Mouse (Mus musculus) heart, embryonic 12.5 days (tissue): ENCODE results near the gene Tmem45b. TPM values are rescaled to one million over a fixed set of nuclear protein-coding genes. Genes with fewer than 3 reads are reported as not detected.
"Not testable (repeated sequence)": the region's sequence is repeated elsewhere in the genome, so short reads cannot be mapped to it uniquely, and the experiment has no call there.

ENCODE experiments used
- ATAC-seq: fragments of 200-750 bp; cut with Nextera tagmentation; 2 replicates; pipeline ENCODE4 v1.8.0; 2017; ENCODE audit warnings: moderate TSS enrichment, moderate library complexity; ENCODE audit not compliant: insufficient number of reproducible peaks, low FRiP score
- H3K27ac ChIP-seq: fragments of 300-500 bp; sonication (generic); 2 replicates; pipeline ENCODE4 v1.5.1; 2016; ENCODE audit warnings: mild to moderate bottlenecking, moderate library complexity; ENCODE audit not compliant: poor library complexity, severe bottlenecking
- H3K27me3 ChIP-seq: fragments of 300-500 bp; sonication (generic); replicated peaks from 2 replicates; pipeline ENCODE4 v1.6.1; 2016; ENCODE audit warnings: mild to moderate bottlenecking, moderate library complexity
- H3K36me3 ChIP-seq: fragments of 300-500 bp; sonication (generic); 2 replicates; pipeline ENCODE4 v1.6.1; 2016; ENCODE audit warnings: mild to moderate bottlenecking, moderate library complexity
- H3K4me1 ChIP-seq: fragments of 300-500 bp; sonication (generic); replicated peaks from 2 replicates; pipeline ENCODE4 v1.6.1; 2016; ENCODE audit warnings: mild to moderate bottlenecking
- H3K4me2 ChIP-seq: fragments of 300-500 bp; sonication (generic); 2 replicates; pipeline ENCODE4 v1.6.1; 2016; ENCODE audit warnings: mild to moderate bottlenecking, moderate library complexity
- H3K4me3 ChIP-seq: fragments of 300-500 bp; sonication (generic); 2 replicates; pipeline ENCODE4 v1.5.1; 2016; ENCODE audit warnings: mild to moderate bottlenecking
- H3K9ac ChIP-seq: fragments of 300-500 bp; sonication (generic); 2 replicates; pipeline ENCODE4 v1.6.1; 2016; ENCODE audit warnings: mild to moderate bottlenecking, moderate library complexity
- H3K9me3 ChIP-seq: fragments of 300-500 bp; sonication (generic); replicated peaks from 2 replicates; pipeline ENCODE4 v1.6.1; 2016; ENCODE audit warnings: mild to moderate bottlenecking, moderate library complexity
- WGBS: fragments of 180-500 bp; shearing (Covaris S2); methylation state at CpG from one replicate; pipeline ENCODE4 v1.1.7; 2016; 5-methylcytosine and 5-hydroxymethylcytosine counted together
- polyA plus RNA-seq: library from polyadenylated mRNA; unstranded; fragments of >200 nt; fragmentation: Nextera tagmentation; extraction: Ambion mirVana; gene quantifications from 2 replicates; pipeline ENCODE4 v1.2.1, GENCODE M21; 2016

Tmem45b gene
- polyA plus RNA-seq, result not detected in 2 replicates

DNA sequence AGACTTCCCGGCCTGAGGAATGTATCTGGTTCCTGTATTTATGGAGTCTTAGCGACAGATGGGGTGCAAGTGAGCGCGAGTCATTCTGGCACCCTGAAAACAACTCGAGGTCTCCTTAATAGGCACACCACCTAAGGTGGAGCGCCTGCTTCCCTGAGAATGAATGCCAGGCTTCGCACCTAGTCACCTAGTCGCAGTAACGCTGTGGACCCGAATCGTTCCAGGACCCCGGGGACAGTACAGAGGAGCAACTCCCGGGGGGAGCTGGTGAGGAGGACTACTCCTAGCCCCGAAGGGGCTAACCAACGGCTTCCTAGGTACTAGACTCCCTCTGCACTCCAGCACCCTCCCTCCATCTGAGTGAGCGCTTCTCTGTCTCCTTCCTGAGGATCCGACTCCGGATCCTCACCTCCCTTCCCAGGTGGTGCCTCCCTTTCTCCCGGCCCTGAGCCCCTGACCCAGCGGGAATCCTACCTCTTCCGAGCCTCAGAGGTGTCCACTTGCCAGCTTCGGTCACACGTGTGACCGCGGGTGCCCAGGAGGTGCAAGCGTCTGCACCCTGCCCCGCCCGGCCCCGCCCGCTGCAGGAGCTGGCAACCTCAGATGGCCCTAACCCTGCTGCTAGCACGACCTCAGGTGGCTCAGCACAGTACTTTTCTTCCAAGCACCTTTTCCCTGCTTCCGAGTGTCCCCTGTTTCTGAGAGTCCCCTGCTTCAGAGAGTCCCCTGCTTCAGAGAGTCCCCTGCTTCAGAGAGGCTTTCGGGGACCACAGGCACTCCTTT is at the start of gene Tmem45b:
Gene Tmem45b, minus strand, starts transcription at position 771 of the 783 bp plus-strand sequence.
- ATAC-seq, result peak; percentile 39; the same call in 1 of the 2 replicates
- Histone ChIP-seq H3K9me3 (no peaks in the 10 kb centered on the region), H3K4me1 (peaks cover 11% of the 10 kb centered on the region), H3K27me3 (peaks cover 36% of the 10 kb centered on the region), H3K4me3 (peak within 1 kb of the TSS; percentile 28), H3K4me2 (peak within 1 kb of the TSS; percentile 63), H3K9ac (0 out of 2 replicates have a peak within 1 kb of the TSS, but pooled peaks have one; percentile 21), H3K36me3 (no peaks in the 10 kb centered on the region), H3K27ac (no peak within 1 kb of the TSS)
- whole genome bisulfite sequencing, result 3% methylated on average over 33 of the region's 33 CpGs

DNA sequence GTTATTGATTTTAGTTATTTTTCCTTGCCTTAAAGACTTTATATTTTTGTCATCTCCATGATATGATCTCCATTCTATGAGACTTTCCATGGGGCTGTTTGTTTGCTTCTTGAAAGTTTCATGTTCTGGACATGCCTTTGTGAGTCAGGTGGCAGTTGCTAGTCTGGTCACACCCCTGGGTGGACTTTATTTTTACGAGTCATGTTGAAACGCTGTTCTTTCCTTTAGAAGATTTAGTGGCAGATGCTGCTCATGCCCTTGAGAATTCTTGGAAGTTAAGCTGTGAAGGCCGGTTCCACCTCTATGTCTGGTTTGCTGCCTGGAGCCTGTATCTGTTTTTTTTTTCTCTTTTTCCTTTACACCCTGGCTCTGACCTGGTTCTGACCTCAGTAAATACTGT is 43.9 kb upstream of the Tmem45b start:
- H3K36me3 ChIP-seq, result no peaks in the 10 kb centered on the region

GRCm38 (mm10) chr9:31501221-31501620 is 37.0 kb upstream of the Tmem45b start:
- WGBS, result 55% methylated on average over 1 of the region's 1 CpGs
- not testable (repeated sequence) for H3K36me3 ChIP-seq, H3K27me3 ChIP-seq

More for the DNA sequence above, 43.9 kb upstream of the Tmem45b start:
- H3K4me2 ChIP-seq, result no peak overlapping the region
- no peaks in the 10 kb centered on the region for H3K9me3 ChIP-seq
- H3K9ac ChIP-seq, result no peak overlapping the region
- H3K4me3 ChIP-seq, result no peak overlapping the region
- peaks cover 4% of the 10 kb centered on the region for H3K4me1 ChIP-seq
- no peak overlapping the region for H3K27ac ChIP-seq
- no peaks in the 10 kb centered on the region for H3K27me3 ChIP-seq
- WGBS, result 65% methylated on average over 3 of the region's 3 CpGs
- ATAC-seq, result no peak

GRCm38 (mm10) chr9:31463190-31463589 is 1.1 kb downstream of the Tmem45b start:
- H3K27ac ChIP-seq, result no peak overlapping the region
- H3K4me3 ChIP-seq, result peak overlapping the region; percentile 28
- H3K9me3 ChIP-seq, result no peaks in the 10 kb centered on the region
- peak overlapping the region; percentile 63 for H3K4me2 ChIP-seq
- H3K27me3 ChIP-seq, result peaks cover 36% of the 10 kb centered on the region
- H3K4me1 ChIP-seq, result peaks cover 11% of the 10 kb centered on the region
- no peak for ATAC-seq
- no peaks in the 10 kb centered on the region for H3K36me3 ChIP-seq
- WGBS, result 39% methylated on average over 9 of the region's 9 CpGs
- H3K9ac ChIP-seq, result no peak overlapping the region

More at GRCm38 (mm10) chr9:31501221-31501620, 37.0 kb upstream of the Tmem45b start:
- ATAC-seq, H3K9ac ChIP-seq, H3K4me1 ChIP-seq, H3K9me3 ChIP-seq, H3K4me2 ChIP-seq, H3K27ac ChIP-seq, H3K4me3 ChIP-seq: not testable (repeated sequence)

DNA sequence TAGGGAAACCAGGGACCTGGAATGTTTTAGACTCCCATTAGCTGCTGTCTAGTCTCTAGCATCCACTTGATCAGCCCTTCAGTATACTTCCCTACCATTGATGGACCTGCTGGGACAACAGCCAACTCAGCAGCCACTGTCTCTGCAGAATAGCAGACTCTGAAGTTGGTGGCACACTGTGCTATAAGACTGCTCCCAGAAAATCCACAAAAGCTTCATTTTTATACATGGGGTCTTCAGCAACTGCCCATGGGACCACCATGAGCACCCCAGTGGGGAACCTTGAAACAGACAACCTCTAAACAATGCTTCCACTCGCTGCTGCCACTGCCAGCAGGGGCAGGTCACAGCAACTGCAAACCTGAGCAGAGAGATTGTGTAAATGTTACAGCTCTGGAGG is 9.9 kb downstream of the Tmem45b start:
- H3K9ac ChIP-seq, result no peak overlapping the region
- H3K9me3 ChIP-seq, result no peaks in the 10 kb centered on the region
- no peaks in the 10 kb centered on the region for H3K27me3 ChIP-seq
- no peak overlapping the region for H3K4me3 ChIP-seq
- ATAC-seq, result no peak
- no peaks in the 10 kb centered on the region for H3K36me3 ChIP-seq
- H3K4me1 ChIP-seq, result no peaks in the 10 kb centered on the region
- no peak overlapping the region for H3K4me2 ChIP-seq
- 49% methylated on average over 1 of the region's 1 CpGs for WGBS
- no peak overlapping the region for H3K27ac ChIP-seq

GRCm38 (mm10) chr9:31452166-31452565 is 12.1 kb downstream of the Tmem45b start:
- Histone ChIP-seq H3K27ac (no peak overlapping the region), H3K4me1 (no peaks in the 10 kb centered on the region), H3K4me3 (no peak overlapping the region), H3K4me2 (no peak overlapping the region), H3K27me3 (no peaks in the 10 kb centered on the region), H3K36me3 (no peaks in the 10 kb centered on the region), H3K9me3 (no peaks in the 10 kb centered on the region), H3K9ac (no peak overlapping the region)
- WGBS, result 67% methylated on average over 10 of the region's 10 CpGs
- ATAC-seq, result no peak

- Histone ChIP-seq H3K4me2 (no peak overlapping the region), H3K27ac (no peak overlapping the region), H3K4me1 (no peaks in the 10 kb centered on the region; the same call in 1 of the 2 replicates), H3K9me3 (no peaks in the 10 kb centered on the region), H3K4me3 (no peak overlapping the region), H3K27me3 (no peaks in the 10 kb centered on the region), H3K9ac (no peak overlapping the region), H3K36me3 (no peaks in the 10 kb centered on the region)
- WGBS, result 81% methylated on average over 7 of the region's 7 CpGs
- no peak for ATAC-seq
These were observed 15.0 kb downstream of the Tmem45b start for GRCm38 (mm10) chr9:31449145-31449772.

DNA sequence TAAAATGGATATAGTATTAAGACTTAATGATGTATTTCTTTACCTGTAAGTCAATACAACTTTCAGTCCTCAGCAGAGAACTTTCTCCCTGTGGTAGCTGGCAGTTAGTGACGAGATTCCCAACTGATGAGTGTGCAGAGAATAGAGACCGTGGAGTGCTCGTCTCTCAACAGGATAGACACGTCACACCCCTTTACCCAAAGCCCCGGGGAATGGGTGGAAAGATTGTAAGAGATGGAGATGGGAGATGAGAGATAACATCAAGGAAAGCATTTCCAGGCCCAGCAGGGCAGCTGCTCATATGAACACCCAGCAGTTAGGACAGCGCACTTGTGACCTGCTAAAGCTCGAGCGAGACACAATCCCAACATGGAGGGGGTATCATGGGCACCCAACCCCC is 20.0 kb downstream of the Tmem45b start:
- Histone ChIP-seq H3K4me2 (no peak overlapping the region), H3K27ac (no peak overlapping the region), H3K27me3 (no peaks in the 10 kb centered on the region), H3K4me3 (no peak overlapping the region), H3K9me3 (no peaks in the 10 kb centered on the region), H3K4me1 (no peaks in the 10 kb centered on the region; the same call in 1 of the 2 replicates), H3K36me3 (no peaks in the 10 kb centered on the region), H3K9ac (no peak overlapping the region)
- ATAC-seq, result no peak
- 49% methylated on average over 8 of the region's 8 CpGs for WGBS

GRCm38 (mm10) chr9:31441487-31441886 is 22.8 kb downstream of the Tmem45b start:
- Histone ChIP-seq H3K36me3 (no peaks in the 10 kb centered on the region), H3K27ac (no peak overlapping the region), H3K4me1 (no peaks in the 10 kb centered on the region; the same call in 1 of the 2 replicates), H3K9me3 (no peaks in the 10 kb centered on the region), H3K27me3 (no peaks in the 10 kb centered on the region), H3K4me2 (no peak overlapping the region), H3K9ac (no peak overlapping the region), H3K4me3 (no peak overlapping the region)
- no peak for ATAC-seq
- 71% methylated on average over 3 of the region's 3 CpGs for WGBS

- Histone ChIP-seq H3K4me1 (no peaks in the 10 kb centered on the region; the same call in 1 of the 2 replicates), H3K9ac (no peak overlapping the region), H3K4me2 (no peak overlapping the region), H3K4me3 (no peak overlapping the region), H3K27ac (no peak overlapping the region), H3K9me3 (no peaks in the 10 kb centered on the region), H3K36me3 (no peaks in the 10 kb centered on the region), H3K27me3 (no peaks in the 10 kb centered on the region)
- 80% methylated on average over 5 of the region's 5 CpGs for WGBS
- no peak for ATAC-seq
These were observed 23.9 kb downstream of the Tmem45b start for GRCm38 (mm10) chr9:31440366-31440765.

DNA sequence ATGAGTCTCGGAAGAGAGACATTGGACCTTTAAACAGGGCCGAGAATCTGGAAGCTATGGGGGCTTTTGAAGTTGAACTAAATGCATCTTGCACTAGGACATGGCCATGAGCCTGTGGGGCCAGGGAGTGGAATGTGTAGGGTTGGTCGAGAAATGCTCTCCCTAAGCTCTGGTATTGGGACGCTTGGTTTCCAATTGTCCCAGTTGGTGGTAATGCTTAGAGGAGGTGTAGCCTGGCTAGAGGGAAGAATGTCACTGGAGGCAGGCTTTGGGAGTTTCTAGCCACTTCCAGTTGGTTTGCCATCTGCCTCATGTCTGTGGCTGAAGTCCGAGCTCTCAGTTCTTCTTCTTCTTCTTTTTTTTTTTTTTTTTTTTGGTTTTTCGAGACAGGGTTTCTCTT is 24.9 kb downstream of the Tmem45b start:
- ATAC-seq, result no peak
- 76% methylated on average over 5 of the region's 6 CpGs for WGBS
- H3K4me1 ChIP-seq, result no peaks in the 10 kb centered on the region; the same call in 1 of the 2 replicates

More for the DNA sequence above, 24.9 kb downstream of the Tmem45b start:
- Histone ChIP-seq H3K9ac (no peak overlapping the region), H3K9me3 (no peaks in the 10 kb centered on the region), H3K4me3 (no peak overlapping the region), H3K36me3 (no peaks in the 10 kb centered on the region), H3K27me3 (no peaks in the 10 kb centered on the region), H3K27ac (no peak overlapping the region), H3K4me2 (no peak overlapping the region)
